Mouse (Mus musculus) thymus, adult 2 months (tissue): Measurements from ENCODE around the gene Acsm3. TPM values are rescaled to one million over a fixed set of nuclear protein-coding genes. Genes with fewer than 3 reads are reported as not detected.
A peak's percentile ranks its signal among the peaks of the same experiment; 100 is the strongest.

ENCODE experiments used
- DNase-seq: peaks from one replicate; pipeline ENCODE4 v3.0.0; 2021
- H3K27ac ChIP-seq: fragments of 200-500 bp; 2 replicates; pipeline ENCODE4 v1.5.1; 2012; ENCODE audit warnings: low read length, control low read depth; ENCODE audit not compliant: control insufficient read depth, insufficient read depth
- H3K27me3 ChIP-seq: fragments of 200-500 bp; 2 replicates; pipeline ENCODE4 v1.6.1; 2012; ENCODE audit warnings: mild to moderate bottlenecking, low read length, moderate library complexity, mixed read lengths; ENCODE audit not compliant: control insufficient read depth, insufficient read depth
- H3K36me3 ChIP-seq: fragments of 200-500 bp; 2 replicates; pipeline ENCODE4 v1.6.1; 2012; ENCODE audit warnings: mild to moderate bottlenecking, low read length, moderate library complexity; ENCODE audit not compliant: control insufficient read depth, insufficient read depth
- H3K4me1 ChIP-seq: fragments of 200-500 bp; replicated peaks from 2 replicates; pipeline ENCODE4 v1.6.1; 2012; ENCODE audit warnings: low read length; ENCODE audit not compliant: control insufficient read depth, insufficient read depth
- H3K4me3 ChIP-seq: fragments of 200-500 bp; 2 replicates; pipeline ENCODE4 v1.5.1; 2012; ENCODE audit warnings: mild to moderate bottlenecking, low read length, control low read depth, moderate library complexity; ENCODE audit not compliant: control insufficient read depth, insufficient read depth
- CTCF ChIP-seq: fragments of 200-500 bp; IDR thresholded peaks from 2 replicates; pipeline ENCODE4 v1.5.1; 2012; ENCODE audit warnings: mild to moderate bottlenecking, control low read depth, low read length, moderate library complexity, borderline replicate concordance; ENCODE audit not compliant: control insufficient read depth, poor library complexity, insufficient read depth; ENCODE audit errors: extremely low read depth
- POLR2A ChIP-seq: fragments of 200-500 bp; IDR thresholded peaks from 2 replicates; pipeline ENCODE4 v1.6.1; 2012; ENCODE audit warnings: mild to moderate bottlenecking, low read length, control low read depth, moderate library complexity; ENCODE audit not compliant: control insufficient read depth, poor library complexity, insufficient read depth; ENCODE audit errors: extremely low read depth
- WGBS: fragments of 180-500 bp; shearing (Covaris S2); methylation state at CpG from one replicate; pipeline ENCODE4 v1.1.7; 2018; 5-methylcytosine and 5-hydroxymethylcytosine counted together
- polyA plus RNA-seq: library from polyadenylated mRNA; depleted of rRNA; stranded (reverse); fragments of >200 nt; gene quantifications from 2 replicates; pipeline ENCODE4 v1.2.3, GENCODE M21; 2012

Acsm3 gene
- polyA plus RNA-seq, 1 experiment = 0.89 TPM

DNA sequence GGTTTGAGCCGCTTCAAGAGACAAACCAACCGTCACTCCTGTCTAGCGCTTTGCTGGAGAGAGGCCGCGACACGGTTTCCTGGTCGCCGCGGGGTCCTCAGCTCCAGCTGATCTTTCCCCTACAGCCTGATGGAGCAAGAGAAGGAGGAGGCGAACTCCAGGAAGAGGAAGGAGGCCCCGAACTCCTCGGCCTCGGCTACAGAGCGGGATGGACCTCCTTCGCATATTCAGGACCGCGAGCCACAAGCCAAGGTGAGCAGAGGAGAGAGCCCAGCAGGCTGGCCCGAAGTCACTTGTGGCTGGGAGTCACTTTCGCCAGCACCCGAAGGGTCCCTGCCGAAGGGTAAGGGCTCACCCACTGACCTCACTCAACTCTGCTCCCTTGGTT lies 33.5 kb downstream of the Acsm3 start:
- Histone ChIP-seq H3K27ac (no peak overlapping the region; the same call in 1 of the 2 replicates), H3K27me3 (no peaks in the 10 kb centered on the region), H3K4me1 (peaks cover 3% of the 10 kb centered on the region), H3K36me3 (peaks cover 6% of the 10 kb centered on the region; the same call in 1 of the 2 replicates), H3K4me3 (peak overlapping the region; percentile 94)
- DNase-seq = no peak
- WGBS = 1% methylated on average over 21 of the region's 21 CpGs
- TF ChIP-seq CTCF (0 out of 2 replicates have a peak, but pooled peaks have one; percentile 14), POLR2A (peak; percentile 0; the same call in 1 of the 2 replicates)

- no peaks in the 10 kb centered on the region for H3K27me3 ChIP-seq
- no peak overlapping the region for H3K4me3 ChIP-seq
- no peak for DNase-seq
- H3K4me1 ChIP-seq = peaks cover 3% of the 10 kb centered on the region
- no peak overlapping the region for H3K27ac ChIP-seq
- TF ChIP-seq CTCF = no peak
- no peak for TF ChIP-seq POLR2A
- H3K36me3 ChIP-seq = no peaks in the 10 kb centered on the region; the same call in 1 of the 2 replicates
Observed at GRCm38 (mm10) chr7:119795311-119795710, 34.6 kb downstream of the Acsm3 start.

- Histone ChIP-seq H3K4me3 (no peak overlapping the region), H3K4me1 (no peaks in the 10 kb centered on the region), H3K36me3 (0 out of 2 replicates have a peak, but pooled peaks cover under 1% of the 10 kb centered on the region), H3K27ac (no peak overlapping the region), H3K27me3 (no peaks in the 10 kb centered on the region)
- DNase-seq = peak; percentile 4
- 65% methylated on average over 3 of the region's 3 CpGs for WGBS
- TF ChIP-seq CTCF (no peak), POLR2A (no peak)
Observed at GRCm38 (mm10) chr7:119800488-119800887, 39.8 kb downstream of the Acsm3 start.

DNA sequence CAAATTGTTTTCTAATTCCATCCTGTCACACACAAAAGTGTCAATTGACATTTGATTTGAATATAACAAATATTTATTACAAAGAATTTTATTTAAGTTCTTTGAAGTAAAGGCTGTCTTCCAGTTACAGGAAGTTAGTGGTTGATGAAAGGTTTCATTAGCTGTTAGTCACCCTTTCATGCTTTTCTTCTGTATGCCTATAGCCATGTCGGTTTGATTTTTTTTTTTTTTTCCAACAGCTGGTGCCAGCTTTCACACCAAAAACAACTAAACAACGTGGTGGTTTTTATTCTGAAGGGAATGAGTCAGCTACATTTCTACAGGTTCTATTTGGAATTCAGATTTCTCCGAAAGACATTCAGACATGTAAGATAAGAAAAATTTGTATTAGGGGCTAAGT lies 40.3 kb downstream of the Acsm3 start:
- DNase-seq = no peak
- 14% methylated on average over 3 of the region's 3 CpGs for WGBS
- H3K4me3 ChIP-seq = no peak overlapping the region

GRCm38 (mm10) chr7:119807396-119807795 lies 46.7 kb downstream of the Acsm3 start:
- Histone ChIP-seq H3K4me1 (no peaks in the 10 kb centered on the region), H3K27ac (no peak overlapping the region), H3K27me3 (no peaks in the 10 kb centered on the region), H3K4me3 (no peak overlapping the region), H3K36me3 (0 out of 2 replicates have a peak, but pooled peaks cover 8% of the 10 kb centered on the region)
- no peak for DNase-seq
- 99% methylated on average over 5 of the region's 5 CpGs for WGBS
- TF ChIP-seq CTCF = no peak
- TF ChIP-seq POLR2A = no peak

More for the DNA sequence above, 40.3 kb downstream of the Acsm3 start:
- no peaks in the 10 kb centered on the region for H3K4me1 ChIP-seq
- H3K36me3 ChIP-seq = 0 out of 2 replicates have a peak, but pooled peaks cover 3% of the 10 kb centered on the region
- H3K27ac ChIP-seq = no peak overlapping the region
- H3K27me3 ChIP-seq = no peaks in the 10 kb centered on the region
- TF ChIP-seq CTCF (no peak), POLR2A (no peak)

DNA sequence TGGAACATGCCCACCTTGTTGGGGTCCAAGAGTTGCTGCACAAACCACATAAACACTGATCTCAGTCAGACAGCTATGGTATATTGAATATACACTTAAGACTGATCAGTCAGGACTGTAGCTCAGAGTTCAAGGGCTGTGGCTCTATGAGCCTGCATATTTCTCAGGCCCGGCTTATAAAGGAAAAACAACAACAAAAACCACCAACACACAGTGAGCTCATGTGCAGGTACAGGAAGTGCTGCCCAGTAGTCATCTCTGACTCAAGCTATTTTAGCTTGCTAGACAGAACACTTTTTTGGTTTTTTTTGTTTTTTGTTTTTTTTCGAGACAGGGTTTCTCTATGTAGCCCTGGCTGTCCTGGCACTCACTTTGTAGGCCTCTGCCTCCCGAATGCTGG lies 48.0 kb downstream of the Acsm3 start:
- no peak for TF ChIP-seq CTCF
- no peak for TF ChIP-seq POLR2A
- no peak overlapping the region for H3K27ac ChIP-seq
- DNase-seq = no peak
- no peaks in the 10 kb centered on the region for H3K27me3 ChIP-seq
- H3K36me3 ChIP-seq = 0 out of 2 replicates have a peak, but pooled peaks cover 8% of the 10 kb centered on the region
- WGBS = 92% methylated on average over 3 of the region's 3 CpGs
- no peaks in the 10 kb centered on the region for H3K4me1 ChIP-seq
- H3K4me3 ChIP-seq = no peak overlapping the region

DNA sequence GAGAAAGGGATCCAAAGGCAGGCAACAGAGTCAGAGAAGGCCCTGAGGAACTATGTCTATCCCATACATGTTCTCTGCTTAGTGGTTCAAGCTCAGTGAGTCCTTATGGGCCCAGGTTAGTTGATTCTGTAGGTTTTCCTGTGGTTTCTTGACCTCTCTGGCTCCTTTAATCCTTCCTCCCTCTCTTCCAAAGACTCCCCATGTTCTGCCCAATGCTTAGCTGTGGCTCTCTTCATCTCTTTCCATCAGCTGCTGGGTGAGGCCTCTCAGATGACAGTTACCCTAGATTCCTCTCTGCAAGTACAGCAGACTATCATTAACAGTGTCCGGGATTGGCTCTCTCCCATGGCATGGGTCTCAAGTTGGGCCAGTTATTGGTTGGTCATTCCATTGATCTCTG lies 74.6 kb downstream of the Acsm3 start:
- DNase-seq = no peak
- no peaks in the 10 kb centered on the region for H3K36me3 ChIP-seq
- TF ChIP-seq CTCF (no peak), POLR2A (no peak)
- WGBS = 100% methylated on average over 1 of the region's 1 CpGs
- no peaks in the 10 kb centered on the region for H3K27me3 ChIP-seq
- H3K27ac ChIP-seq = peak overlapping the region; percentile 56
- H3K4me3 ChIP-seq = no peak overlapping the region
- H3K4me1 ChIP-seq = peaks cover 7% of the 10 kb centered on the region
